8 mouse cellular contexts compared by ENCODE assay signal in genomic region chr1:81316403-81316994, GRCm38 (mm10).
DNase-seq lines count a peak whose midpoint lies in the region; ATAC-seq lines count a peak whose summit lies in the region.

No protein-coding gene starts in this region.

- H3K9ac ChIP-seq in liver, embryonic 12.5 days: no peak overlapping the region
- H3K9ac ChIP-seq in limb, embryonic 12.5 days (replicated peaks): no peak overlapping the region

- peak; percentile 57 for DNase-seq in liver
- peak; percentile 87 to 90 for DNase-seq in cerebellum, postnatal 14 days
- DNase-seq in gastrocnemius, adult 18-20 months (ENCODE audit: low spot score): peak; percentile 58
- DNase-seq in kidney, adult 9 months: peak; percentile 69
- peak; percentile 77 for DNase-seq in neural tube, embryonic 10.5 days (ENCODE audit: extremely low spot score, low spot score)
- peak; percentile 40 for DNase-seq in thymus, postnatal 0 days (ENCODE audit: low spot score)

- H3K27ac ChIP-seq in liver, embryonic 12.5 days: no peak overlapping the region
- no peak overlapping the region for H3K27ac ChIP-seq in limb, embryonic 12.5 days

- no peak overlapping the region for H3K4me3 ChIP-seq in liver, embryonic 12.5 days
- H3K4me3 ChIP-seq in limb, embryonic 12.5 days (replicated peaks): no peak overlapping the region

- no peaks in the 10 kb centered on the region for H3K27me3 ChIP-seq in liver, embryonic 12.5 days (replicated peaks)
- no peaks in the 10 kb centered on the region; the same call in 1 of the 2 replicates for H3K27me3 ChIP-seq in limb, embryonic 12.5 days

- H3K4me2 ChIP-seq in liver, embryonic 12.5 days: no peak overlapping the region
- no peak overlapping the region for H3K4me2 ChIP-seq in limb, embryonic 12.5 days

- no peak for ATAC-seq in liver, embryonic 12.5 days
- peak; percentile 71 for ATAC-seq in limb, embryonic 12.5 days (ENCODE audit: insufficient number of reproducible peaks, insufficient read depth, low FRiP score, low TSS enrichment, low read depth)

- H3K4me1 ChIP-seq in liver, embryonic 12.5 days: no peaks in the 10 kb centered on the region
- H3K4me1 ChIP-seq in limb, embryonic 12.5 days (replicated peaks): no peaks in the 10 kb centered on the region

- no peaks in the 10 kb centered on the region for H3K36me3 ChIP-seq in liver, embryonic 12.5 days
- H3K36me3 ChIP-seq in limb, embryonic 12.5 days: no peaks in the 10 kb centered on the region

- WGBS in liver, embryonic 12.5 days (ENCODE audit: insufficient replicate concordance): 49% methylated on average over 9 of the region's 9 CpGs
- 53% methylated on average over 9 of the region's 9 CpGs for WGBS in limb, embryonic 12.5 days

- no peaks in the 10 kb centered on the region for H3K9me3 ChIP-seq in liver, embryonic 12.5 days (replicated peaks)
- H3K9me3 ChIP-seq in limb, embryonic 12.5 days: no peaks in the 10 kb centered on the region
